Mouse (Mus musculus) embryonic facial prominence, embryonic 10.5 days (tissue): Measurements from ENCODE around the gene Olfr214. TPM values are rescaled to one million over a fixed set of nuclear protein-coding genes. Genes with fewer than 3 reads are reported as not detected.

Source experiments
- polyA plus RNA-seq: library from polyadenylated mRNA; unstranded; fragments of >200 nt; fragmentation: Nextera tagmentation; extraction: Ambion mirVana; gene quantifications from 2 replicates; pipeline ENCODE4 v1.2.1, GENCODE M21; 2016

The Olfr214 gene
- polyA plus RNA-seq, 1 experiment from 2014 or later: not detected

Other genes starting within 250 kb of the Olfr214 start
- 24.7 and 26.5 TPM in 2 replicates for gene March8, start 216.2 kb upstream of the Olfr214 start, polyA plus RNA-seq
- gene Alox5, start 93.1 kb upstream of the Olfr214 start, polyA plus RNA-seq: 0.68 and 0.93 TPM in 2 replicates
- not detected in 2 replicates for gene Olfr211, start 65.1 kb upstream of the Olfr214 start, polyA plus RNA-seq
- gene Olfr212, start 47.7 kb upstream of the Olfr214 start, polyA plus RNA-seq: not detected in 2 replicates
- gene Olfr213, start 15.8 kb upstream of the Olfr214 start, polyA plus RNA-seq: not detected in 2 replicates
- 0.64 and 0.85 TPM in 2 replicates for gene Gm5580, start 3.1 kb upstream of the Olfr214 start, polyA plus RNA-seq
- not detected in 2 replicates for gene Olfr215, start 30.0 kb downstream of the Olfr214 start, polyA plus RNA-seq
- 267 TPM in 2 replicates for gene Zfp422, start 74.8 kb downstream of the Olfr214 start, polyA plus RNA-seq
- gene Depp1, start 96.4 kb downstream of the Olfr214 start, polyA plus RNA-seq: 16.5 and 20.6 TPM in 2 replicates
- 12.8 and 19.0 TPM in 2 replicates for gene Rassf4, start 119.7 kb downstream of the Olfr214 start, polyA plus RNA-seq
- 0.04 and 0.06 TPM in 2 replicates for gene Tmem72, start 162.7 kb downstream of the Olfr214 start, polyA plus RNA-seq